Mouse (Mus musculus) heart, adult 9 months (tissue): ENCODE results near the gene Olfr410.

ENCODE experiments used
- DNase-seq, 2 experiments: peaks; one replicate each; pipeline ENCODE4 v3.0.0; 2022; ENCODE audit warnings: low spot score in 2 of 2

Olfr410 gene

GRCm38 (mm10) chr11:74337931-74338330 lies at the start of gene Olfr410:
Gene Olfr410, minus strand, starts transcription at chr11:74338031.
- no peak for DNase-seq

- DNase-seq, result peak in 1 of 2 experiments; percentile 12
Measured at GRCm38 (mm10) chr11:74387203-74387602, 49.4 kb upstream of the Olfr410 start.

- peak; percentile 19 to 42 for DNase-seq
Measured at GRCm38 (mm10) chr11:74385674-74386073, 47.8 kb upstream of the Olfr410 start.

- DNase-seq, result no peak
Measured at GRCm38 (mm10) chr11:74379166-74379873, 41.5 kb upstream of the Olfr410 start.

DNA sequence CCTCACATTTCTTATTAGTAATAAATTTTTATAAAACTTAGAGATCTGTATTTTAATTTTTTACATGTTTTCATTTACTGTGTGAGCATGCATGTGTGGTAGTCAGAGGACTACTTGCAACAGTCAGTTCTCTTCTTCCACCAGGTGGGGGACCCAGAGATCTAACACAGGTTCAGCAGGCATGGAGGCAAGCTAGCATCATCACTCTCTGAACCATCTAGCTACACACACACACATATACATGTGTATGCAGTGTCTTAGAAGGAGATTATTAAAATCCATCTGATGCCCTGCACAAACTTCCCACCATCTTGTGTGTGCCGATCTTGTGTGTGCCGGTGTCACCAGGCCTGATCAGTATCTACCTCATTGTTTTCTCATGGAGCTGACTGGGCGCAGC lies 39.0 kb upstream of the Olfr410 start:
- peak in 1 of 2 experiments; percentile 36 for DNase-seq

GRCm38 (mm10) chr11:74371393-74372100 lies 33.7 kb upstream of the Olfr410 start:
- DNase-seq, result peak; percentile 24 to 44

GRCm38 (mm10) chr11:74361769-74362168 lies 23.9 kb upstream of the Olfr410 start, which contains the start of gene Olfr412:
Gene Olfr412, plus strand, starts transcription at chr11:74362069.
- DNase-seq, result no peak

DNA sequence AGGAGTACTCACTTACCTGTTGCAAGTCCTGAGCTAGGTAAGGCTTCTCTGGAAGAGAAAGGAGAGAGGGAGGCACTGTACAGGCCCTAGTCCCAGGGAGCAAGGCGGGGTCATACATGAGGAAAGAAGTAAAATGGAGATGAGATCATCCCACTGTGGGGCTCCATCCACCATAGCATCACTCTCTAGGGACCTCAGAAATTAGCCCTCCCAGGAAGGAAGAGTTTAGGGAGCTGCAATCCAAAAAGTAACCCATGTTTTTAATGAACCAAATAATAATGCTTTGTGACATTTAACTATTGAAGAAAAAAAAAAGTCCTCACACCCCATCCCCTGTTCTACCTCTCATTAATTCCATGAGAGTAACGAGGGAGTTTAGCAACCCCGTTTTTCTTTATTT lies 14.7 kb upstream of the Olfr410 start, which contains the start of gene Olfr411:
TSS of gene Olfr411 (minus strand) at position 101 of the 400 bp plus-strand sequence.
- DNase-seq, result no peak

- no peak for DNase-seq
Measured at GRCm38 (mm10) chr11:74328781-74329180, 9.1 kb downstream of the Olfr410 start.

GRCm38 (mm10) chr11:74326044-74326443 lies 11.8 kb downstream of the Olfr410 start:
- no peak for DNase-seq

- no peak for DNase-seq
Measured at GRCm38 (mm10) chr11:74287256-74287655, 50.6 kb downstream of the Olfr410 start.

GRCm38 (mm10) chr11:74283436-74283835 lies 54.4 kb downstream of the Olfr410 start, which contains the start of gene Olfr59:
Gene Olfr59, plus strand, starts transcription at chr11:74283736.
- DNase-seq, result no peak
